Mouse (Mus musculus) 3134 (cell line): ENCODE data around the gene Prpf4.

ENCODE experiments used
- DNase-seq: peaks from one replicate; pipeline ENCODE4 v3.0.0-alpha.2; 2011; ENCODE audit warnings: low spot score; ENCODE audit not compliant: insufficient read length; ENCODE audit errors: extremely low read depth

Prpf4 gene

GRCm38 (mm10) chr4:62433939-62434870, 25.6 kb downstream of the Prpf4 start:
- DNase-seq, result peak; percentile 52

DNA sequence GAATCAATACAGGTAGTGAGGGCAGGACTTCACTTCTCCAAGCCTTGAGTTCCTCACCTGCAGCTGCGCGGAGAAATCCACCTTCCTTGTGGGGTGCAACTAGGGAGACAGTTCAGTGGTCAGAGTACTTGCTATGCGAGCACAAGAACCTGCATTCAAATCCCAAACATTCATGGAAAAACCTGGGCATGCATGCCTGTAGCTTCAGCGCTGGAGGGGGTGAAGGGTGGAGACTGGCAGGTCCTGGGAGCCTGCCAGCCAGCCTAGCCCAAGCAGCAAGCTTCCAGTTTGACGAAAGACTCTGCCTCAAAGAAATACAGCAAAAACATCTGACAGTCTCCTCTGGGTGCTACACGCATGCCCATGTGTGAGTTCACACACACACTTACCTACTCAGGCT, 26.5 kb downstream of the Prpf4 start, which contains the start of gene Rnf183:
Gene Rnf183, minus strand, starts transcription at position 172 of the 400 bp plus-strand sequence.
- DNase-seq, result no peak

- no peak for DNase-seq
These were observed 28.7 kb downstream of the Prpf4 start for GRCm38 (mm10) chr4:62437256-62437778.

GRCm38 (mm10) chr4:62437871-62438270, 29.3 kb downstream of the Prpf4 start:
- DNase-seq, result no peak

GRCm38 (mm10) chr4:62439793-62440192, 31.2 kb downstream of the Prpf4 start:
- DNase-seq, result no peak

DNA sequence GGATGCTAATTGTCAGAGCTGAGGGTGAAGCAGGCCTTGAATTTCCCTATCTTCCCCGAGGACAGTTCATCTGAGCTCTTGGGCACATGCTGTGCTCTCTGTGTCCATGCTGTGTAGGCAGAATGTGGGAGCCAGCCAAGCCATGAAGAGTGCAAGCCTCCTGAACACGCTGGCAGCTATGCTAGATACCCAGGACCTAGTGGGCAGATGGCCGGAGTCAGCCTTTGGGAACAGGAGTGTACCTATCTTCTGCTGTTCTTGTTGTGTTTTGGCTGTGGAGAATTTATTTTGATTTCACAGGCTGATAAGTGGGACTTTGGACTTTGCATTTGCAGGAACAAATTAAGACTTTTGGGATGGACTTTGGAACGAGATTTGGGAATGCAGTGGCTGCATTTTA, 31.9 kb downstream of the Prpf4 start:
- DNase-seq, result no peak

GRCm38 (mm10) chr4:62440986-62441385, 32.4 kb downstream of the Prpf4 start:
- peak; percentile 36 for DNase-seq

GRCm38 (mm10) chr4:62454995-62455394, 46.4 kb downstream of the Prpf4 start:
- peak; percentile 41 for DNase-seq

DNA sequence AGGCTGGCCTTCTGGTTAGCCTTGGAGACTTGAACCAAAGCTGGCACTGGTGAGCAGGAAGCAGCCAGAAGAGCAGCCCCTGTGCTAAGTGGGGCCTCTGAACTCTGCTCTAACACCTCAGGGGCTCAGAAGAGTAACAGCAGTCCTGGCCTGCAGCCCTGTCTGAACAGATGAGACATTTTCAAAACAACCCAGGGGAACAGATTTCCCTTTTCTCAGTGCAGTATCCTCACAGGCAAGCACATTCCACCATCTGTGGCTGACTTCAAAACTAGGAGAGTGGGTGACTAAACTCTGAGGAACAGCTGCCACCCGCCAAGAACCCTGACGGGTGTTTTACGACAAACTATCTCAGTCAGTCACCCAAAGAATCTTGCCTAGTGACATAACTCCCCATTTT, 50.5 kb downstream of the Prpf4 start:
- no peak for DNase-seq

DNA sequence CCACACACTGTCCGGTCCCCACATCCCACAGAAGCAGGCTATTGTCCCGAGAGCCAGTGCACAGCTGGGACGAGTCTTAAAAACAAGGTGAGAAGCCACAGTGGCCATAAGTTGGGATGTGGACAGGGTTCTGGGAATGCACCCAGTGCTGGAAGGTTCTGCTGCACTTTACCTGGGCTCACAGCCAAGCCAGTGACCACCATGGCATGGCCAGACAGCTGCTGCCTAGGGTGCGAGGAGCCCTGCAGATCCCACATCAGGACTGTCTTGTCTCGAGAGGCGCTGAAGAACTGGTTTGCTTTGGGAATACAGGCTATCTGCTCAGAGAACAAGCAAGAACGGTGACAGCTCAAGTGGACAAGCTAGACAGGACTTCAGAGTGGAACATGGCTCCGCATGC, 51.8 kb downstream of the Prpf4 start:
- DNase-seq, result no peak

GRCm38 (mm10) chr4:62463124-62463523, 54.5 kb downstream of the Prpf4 start:
- DNase-seq, result no peak

DNA sequence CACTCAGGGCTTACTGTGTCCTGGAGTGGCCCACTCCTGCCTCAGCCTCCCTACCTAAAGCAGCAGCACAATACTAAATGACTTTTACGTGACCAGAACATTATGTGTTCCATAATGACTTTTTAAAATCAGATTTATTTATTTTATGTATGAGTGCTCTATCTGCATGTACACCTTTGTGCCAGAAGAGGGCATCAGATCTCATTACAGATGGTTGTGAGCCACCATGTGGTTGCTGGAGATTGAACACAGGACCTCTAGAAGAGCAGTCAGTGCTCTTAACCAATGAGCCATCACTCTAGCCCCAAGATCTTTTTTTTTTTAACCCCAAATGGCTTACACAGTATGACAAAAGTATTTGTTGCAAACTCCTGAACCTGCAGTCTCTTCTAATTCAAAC, 59.6 kb downstream of the Prpf4 start:
- no peak for DNase-seq

DNA sequence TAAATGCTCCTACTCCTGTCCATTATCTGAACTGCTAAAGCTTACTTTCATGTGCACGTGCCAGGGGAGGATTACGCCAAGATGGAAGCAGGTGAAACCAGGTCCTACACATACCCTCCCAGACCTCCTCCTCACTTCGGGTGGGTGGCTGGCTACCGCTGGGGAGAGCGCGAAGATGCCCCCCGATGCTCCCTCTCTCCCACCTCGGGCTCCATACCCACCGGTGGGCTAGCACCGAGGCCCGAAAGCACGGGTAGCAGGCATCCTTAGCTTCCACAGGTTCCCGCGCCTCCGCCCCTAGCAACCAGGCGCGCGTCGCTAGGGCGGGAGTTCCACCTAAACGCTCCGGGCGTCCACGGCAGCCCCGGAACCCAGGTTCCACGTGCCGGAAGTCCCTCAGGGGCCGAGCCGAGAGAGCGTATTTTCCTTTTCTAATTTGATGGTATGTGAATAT, 62.0 kb downstream of the Prpf4 start, which contains the start of gene Wdr31:
Gene Wdr31, minus strand, starts transcription at position 299 of the 454 bp plus-strand sequence.
- peak; percentile 62 for DNase-seq

DNA sequence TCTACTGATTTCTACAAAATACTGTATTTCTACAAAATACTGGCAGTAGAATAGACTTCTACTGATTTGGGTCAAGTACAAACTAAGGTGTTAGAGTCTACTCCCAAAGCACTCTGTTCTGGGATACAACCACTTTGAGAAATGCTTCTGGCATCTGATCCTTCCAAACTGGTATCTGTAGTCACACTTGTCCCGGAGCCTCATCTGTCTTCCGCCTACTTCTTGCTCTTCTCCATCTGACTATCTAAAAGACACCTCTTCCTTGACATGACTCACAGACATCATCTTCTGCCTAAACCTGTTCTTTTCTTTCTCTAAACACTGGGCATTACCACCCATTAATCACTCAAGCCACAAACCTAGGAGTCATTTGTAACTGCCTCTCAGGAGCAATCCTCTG, 63.5 kb downstream of the Prpf4 start:
- no peak for DNase-seq

- no peak for DNase-seq
These were observed 66.5 kb downstream of the Prpf4 start for GRCm38 (mm10) chr4:62475131-62475530.

DNA sequence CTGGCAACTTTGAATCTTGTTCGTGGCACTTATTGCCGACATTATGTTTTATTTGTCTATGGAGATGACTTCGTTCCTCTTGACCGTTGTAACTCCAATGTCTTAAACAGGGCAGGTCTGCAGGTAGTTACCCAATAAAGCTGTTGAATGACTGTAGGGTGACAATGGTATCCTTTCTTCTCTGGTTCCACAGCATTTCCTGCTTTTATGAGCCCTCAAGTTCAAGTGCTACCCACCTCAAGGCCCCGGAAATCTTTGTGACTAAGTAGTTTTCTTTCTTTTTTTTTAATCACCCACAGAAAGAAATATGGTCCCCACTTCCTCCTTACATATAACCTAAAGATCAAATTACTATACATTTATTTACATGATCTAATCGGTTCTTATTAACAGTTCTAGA, 67.2 kb downstream of the Prpf4 start:
- DNase-seq, result no peak
